Mouse (Mus musculus) adrenal gland, postnatal 14 days (tissue): ENCODE measurements around the gene 1700042G07Rik. TPM values are rescaled to one million over a fixed set of nuclear protein-coding genes. Genes with fewer than 3 reads are reported as not detected.

Experiments used
- DNase-seq: peaks from one replicate; pipeline ENCODE4 v3.0.0; 2021; ENCODE audit warnings: mixed read lengths
- total RNA-seq: library from RNA; stranded (reverse); gene quantifications from 2 replicates; pipeline ENCODE4 v1.2.3, GENCODE M21; 2021

Gene 1700042G07Rik
- total RNA-seq, 1 experiment from 2014 or later = not detected

DNA sequence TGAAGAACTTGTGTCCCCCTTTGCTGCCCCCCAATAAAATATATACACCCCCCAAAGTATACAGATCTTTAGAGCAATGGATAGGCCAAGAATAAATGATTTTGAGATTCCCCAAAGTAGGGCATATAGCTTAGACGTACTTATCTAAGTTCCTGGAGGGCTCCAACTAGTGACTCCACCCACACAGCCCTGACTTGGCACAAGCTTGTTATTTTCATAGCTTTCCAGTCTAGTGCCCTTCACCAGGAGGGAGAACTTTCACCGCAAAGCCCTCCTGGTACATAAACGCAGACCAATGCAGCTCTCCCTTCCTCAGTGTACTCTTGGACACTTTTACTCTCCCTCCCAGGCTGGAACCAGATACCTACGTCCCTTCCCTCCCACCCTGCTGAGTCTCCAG is 11.0 kb upstream of the 1700042G07Rik start:
- no peak for DNase-seq

DNA sequence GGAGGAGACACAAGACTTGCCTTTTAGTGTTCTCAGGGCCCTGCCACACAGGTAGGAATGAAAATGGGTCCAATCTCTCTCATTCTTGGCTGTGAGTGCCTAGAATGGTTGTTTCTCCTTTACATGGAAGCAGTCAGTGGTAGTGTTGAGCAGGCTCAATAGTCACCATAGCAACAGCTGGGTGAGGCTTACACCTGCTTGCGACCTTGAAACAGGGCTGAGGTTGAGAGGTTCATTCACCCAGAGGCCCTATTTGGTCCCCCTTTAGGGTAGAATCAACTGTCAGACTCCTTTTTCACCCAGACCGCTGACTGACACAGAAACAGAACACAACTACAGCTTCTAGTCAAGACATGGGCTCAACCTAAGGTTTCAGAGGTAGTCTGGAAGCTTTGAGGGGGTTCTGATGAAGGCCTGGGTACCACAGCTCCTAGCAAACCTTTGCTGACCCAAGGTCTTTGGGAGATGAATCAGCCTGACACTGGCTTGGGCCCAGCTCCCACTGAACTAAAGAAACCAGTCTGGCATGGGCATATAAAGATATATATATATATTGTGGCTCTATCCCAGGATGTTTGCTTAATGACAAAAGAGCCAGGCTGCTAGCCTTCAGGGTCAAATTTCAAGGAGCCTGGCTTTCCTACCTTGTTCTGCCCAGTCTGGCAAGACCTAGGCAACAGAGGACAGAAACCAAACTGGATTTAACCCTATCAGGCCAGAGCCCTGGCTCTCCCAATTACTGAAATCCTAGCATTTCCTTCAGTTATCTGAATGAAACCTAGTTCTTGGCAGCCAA is 8.2 kb upstream of the 1700042G07Rik start:
- DNase-seq = no peak

DNA sequence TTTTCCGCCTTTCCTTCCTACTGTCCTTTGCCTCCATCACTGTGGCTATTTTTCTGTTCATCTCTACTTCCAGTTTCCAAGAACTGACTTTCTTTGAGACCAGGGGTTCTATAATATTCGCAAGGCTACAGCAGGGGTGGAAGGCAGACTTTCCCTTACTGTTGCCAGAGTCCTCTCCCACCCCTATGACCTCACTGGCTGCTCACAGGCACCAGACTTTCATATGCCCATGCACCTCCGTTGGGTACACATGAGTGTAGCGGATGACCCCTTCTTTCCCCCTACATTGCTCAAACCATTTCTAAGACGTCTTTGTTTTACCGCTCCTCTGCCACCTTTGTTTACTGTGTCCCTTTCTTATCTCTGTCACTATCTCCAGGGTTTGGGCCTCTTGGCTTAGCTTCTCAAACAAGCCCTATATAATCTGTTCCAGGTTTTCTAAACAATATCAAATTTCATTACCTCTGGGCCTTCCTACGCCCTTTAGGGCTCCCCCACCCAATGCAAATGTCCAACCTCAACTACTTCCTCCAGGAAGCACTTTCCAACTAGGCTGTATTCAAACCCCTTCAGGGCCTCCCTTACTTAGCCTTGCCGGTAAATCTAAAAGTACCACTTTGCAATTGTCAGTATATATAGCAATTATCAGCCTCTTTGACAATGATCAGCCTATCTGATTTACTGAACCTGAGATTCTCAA is 7.3 kb upstream of the 1700042G07Rik start:
- no peak for DNase-seq

DNA sequence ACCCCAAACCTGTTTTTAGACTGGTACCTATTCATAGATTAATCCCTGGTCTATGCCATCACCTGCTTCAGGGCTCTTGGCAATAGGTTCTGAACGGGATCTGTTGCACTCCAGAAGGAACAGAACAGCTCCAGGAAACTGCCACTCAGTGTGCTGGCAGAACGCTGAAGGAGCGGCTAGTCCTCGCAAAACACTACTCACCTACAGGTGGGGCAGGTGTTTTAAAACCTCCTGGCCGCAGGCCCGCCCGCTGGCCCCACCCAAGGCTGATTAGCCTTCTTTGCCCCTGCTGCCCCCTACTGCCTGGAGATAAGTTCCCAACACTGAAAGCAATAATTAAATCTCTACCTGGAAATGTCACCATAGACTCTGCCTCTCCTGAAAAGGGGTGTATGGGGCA is 5.8 kb upstream of the 1700042G07Rik start, which contains the start of gene Tspan1:
TSS of gene Tspan1 (minus strand) at position 198 of the 400 bp plus-strand sequence.
- no peak for DNase-seq

DNA sequence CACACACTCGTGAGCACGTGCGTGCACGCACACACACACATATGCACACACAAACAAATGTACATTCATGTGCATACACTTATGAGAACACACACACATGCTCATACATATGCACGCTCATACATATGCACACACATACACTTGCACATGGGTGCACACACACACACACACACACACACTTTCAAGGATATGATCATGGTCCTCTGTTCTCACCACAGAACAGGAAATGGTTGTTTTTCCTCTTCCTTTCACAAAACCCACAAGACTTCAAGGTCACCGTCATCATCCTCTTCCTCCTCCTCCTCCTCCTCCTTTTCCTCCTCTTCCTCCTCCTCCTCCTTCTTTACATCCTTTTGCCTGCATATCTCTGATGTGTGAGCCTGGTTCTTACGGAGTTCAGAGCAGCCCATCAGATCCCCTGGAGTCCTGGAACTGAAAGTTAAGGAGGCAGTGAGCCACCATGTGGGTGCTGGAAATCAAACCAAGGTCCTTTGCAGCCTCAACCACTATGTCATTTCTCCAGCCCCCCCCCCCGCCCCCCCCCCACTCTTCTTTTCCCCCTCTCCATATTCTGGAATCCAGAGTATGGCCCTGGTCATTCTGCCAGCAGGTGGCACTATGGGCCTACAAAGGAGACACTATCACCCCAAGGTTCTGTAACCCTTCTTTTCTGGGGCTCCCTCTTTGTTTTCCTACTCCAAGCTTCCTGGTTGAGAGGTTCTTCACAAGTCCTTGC is 4.4 kb upstream of the 1700042G07Rik start:
- DNase-seq = peak; percentile 88

DNA sequence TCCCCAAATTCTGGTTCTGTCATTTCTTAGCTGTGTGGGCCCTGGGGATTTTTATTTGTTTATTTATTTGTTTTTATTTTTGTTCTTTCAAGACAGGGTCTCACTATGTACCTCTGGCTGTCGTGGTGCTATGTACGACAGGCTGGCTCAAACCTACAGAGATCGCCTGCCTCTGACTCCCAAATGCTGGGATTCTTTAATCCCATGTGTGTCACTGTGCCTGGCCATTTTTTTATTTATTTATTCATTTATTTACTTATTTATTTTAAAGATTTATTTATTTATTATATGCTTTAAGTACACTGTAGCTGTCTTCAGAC is 3.9 kb upstream of the 1700042G07Rik start:
- DNase-seq = no peak

DNA sequence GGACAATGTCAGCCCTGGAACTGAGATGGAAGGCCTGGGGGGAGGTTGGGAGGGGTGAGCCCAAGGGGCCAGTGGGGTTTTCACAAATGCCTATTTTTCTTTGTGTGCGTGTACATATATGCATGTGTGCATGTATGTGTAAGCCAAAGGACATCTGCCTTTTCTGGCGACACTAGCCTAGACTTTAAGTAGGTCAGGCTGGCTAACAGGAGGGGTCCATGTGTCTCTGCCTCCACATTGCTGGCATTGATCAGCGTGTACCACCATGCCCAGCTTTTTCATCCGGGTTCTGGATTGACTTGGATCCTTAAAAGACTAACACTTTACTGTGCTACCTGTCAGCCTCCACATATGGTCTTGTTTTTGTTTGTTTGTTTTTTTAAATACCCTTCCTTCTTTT is 580 bp downstream of the 1700042G07Rik start:
- no peak for DNase-seq

DNA sequence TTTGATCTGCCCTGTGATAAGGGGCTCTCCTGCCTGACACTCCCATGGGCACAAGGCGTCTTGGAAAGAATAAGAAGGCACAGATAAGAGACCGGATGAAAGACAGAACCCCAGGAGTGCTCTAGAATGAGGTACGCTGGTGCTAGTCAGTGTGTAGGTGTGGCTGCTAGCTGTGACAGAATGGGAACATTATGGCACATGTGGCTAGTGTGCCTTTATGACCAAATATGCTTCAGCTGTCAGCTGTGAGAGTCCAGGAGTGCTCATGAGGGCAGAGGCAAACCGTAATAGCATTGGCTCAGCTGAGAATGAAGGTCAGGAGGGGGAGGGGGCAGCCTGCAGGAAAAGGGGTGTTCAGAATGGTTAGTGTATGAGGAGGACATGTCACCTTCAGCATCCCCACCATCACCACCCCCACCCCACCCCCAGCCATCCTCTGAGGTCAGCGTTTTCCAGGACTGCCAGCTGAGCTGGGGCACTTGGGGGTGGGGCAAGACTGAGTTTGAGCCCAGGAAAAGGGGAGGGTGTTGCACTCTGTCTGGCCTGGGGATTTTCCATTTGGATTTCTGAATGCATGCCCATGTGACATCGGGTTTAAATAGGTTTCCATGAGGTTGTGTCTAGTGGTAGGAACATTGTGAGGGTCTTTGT is 1.4 kb downstream of the 1700042G07Rik start:
- peak; percentile 67 for DNase-seq

DNA sequence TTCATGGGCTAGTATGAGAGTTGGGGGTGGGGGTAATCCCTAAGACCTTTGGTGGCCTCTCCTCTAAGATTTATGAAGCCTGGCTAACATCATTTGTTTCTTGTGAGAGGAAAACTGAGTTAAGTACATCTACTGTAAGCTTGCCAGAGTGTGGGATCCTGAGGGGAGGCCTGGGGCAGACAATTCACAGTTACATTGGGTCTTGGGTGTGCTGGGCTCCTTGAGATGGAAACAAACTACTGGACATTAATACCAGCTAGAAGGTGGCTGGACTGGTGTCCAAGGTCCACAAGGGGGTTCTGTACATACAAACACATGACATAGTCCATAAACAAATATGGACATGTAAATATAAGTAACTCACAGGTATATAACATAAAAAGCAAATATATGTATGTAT is 2.0 kb downstream of the 1700042G07Rik start:
- no peak for DNase-seq

DNA sequence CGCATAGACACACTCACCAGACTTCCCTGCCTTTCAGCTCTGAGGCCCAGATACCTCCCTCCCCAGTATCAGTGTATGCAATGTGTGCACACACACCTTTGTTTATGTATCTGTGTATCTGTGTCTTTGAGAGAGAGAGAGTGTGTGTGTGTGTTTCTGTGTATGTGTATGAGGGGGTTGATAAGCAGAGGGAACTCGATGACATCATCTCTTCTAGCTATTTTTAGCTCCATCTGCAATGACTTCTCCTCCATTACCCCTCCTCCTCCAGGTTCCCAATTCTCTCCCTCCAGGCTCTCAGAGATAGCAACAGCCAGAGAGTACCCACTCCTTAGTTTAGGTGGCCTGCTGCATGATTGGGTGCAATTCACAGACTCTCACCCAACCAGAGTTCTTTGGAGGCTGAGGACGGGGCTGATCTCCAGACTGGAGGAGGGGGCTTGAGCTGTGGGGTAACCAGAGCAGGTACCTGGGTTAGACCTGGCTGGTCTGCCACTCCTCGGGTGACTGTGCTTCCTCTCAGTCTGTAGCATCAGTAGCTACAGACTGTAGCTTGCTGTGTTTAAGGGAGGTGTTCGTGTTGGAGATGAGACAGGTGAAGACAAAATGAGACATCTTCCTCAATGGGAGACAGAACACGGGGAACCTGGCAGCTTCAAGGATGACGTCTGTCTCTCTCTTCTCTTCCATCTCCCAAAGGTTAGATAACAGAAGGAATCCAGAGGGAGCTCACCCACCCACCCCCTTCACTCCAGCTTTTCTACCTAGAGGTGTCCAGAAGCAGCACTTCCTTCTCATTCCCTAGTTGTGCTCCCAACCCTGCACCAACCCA is 2.8 kb downstream of the 1700042G07Rik start:
- DNase-seq = no peak

DNA sequence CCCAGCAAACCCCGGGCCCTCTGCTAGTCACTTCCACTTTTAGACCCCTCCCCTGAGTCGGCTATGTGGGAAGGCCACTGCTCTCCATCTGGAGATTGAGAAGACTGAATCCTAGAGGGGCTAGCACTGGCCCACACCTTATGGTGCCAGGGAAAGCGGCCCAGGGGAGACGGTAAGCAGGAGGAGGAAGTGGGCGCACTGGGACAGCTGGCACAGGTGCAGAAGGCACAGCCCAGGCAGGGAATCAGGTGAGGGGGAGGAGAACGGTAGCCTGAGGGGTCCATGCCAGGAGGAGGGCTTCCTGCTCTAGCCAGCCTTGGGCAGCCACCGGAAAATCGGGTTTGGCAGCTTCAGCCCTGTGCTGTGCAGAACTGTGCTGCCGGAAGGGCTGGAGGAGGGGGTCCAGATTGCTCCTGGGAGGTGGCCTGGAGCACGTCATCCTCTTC is 3.4 kb downstream of the 1700042G07Rik start:
- peak; percentile 71 for DNase-seq

DNA sequence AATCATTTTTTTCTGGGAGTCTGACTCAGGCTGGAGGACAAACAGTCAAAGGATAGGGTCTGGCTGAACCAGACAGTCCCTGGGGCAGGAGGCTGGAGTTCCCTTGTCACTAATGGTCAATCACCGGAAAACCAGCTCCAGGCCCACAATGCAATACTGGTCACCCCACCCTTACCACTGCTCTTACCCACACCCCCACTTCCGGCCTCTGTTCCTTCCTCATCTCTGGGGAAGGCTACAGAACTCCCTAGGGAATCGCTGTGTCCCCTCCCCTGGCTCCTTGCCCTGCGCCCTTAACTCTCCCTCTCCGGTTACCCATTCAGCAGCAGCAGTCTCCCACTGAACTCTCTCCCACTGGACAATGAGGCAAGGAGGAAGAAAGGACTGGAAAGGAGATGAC is 4.0 kb downstream of the 1700042G07Rik start:
- peak; percentile 74 for DNase-seq

DNA sequence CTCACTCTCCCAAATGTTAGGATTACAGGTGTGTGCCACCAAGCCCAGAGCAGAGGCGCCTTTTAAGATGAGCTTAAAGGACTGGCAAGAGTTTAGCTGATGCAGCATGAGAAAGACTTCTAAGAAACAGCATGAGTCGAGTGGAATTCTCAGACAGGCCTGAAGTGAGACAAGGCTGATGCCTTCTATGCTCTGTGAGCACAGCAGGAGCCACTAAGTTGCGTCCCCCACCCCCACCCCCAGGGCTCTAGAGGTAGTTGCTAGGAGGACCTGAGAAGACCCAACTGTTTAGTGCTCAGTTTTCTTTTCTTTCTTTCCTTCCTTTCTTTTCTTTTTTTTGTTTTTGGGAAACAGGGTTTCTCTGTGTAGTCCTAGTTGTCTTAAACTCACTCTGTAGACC is 8.9 kb downstream of the 1700042G07Rik start:
- no peak for DNase-seq

DNA sequence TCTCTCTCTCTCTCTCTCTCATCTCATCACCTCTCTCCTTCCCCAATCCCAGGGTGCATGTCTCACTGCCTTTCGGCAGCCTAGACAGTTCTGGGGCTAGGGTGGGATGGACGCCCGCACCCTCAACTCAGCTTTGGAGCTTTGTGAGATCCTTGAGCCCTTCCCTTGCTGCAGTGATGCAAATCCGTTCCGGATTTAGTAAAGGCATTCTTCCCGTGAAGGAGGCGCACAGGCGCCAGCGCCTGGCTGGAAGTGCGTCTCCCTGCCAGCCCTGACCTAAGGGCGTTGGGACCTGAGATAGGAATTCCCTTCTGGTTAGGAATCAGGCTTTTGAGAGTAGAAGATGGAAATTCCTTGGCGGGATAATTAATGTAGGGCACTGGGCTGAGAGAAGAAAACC is 9.6 kb downstream of the 1700042G07Rik start:
- peak; percentile 47 for DNase-seq

DNA sequence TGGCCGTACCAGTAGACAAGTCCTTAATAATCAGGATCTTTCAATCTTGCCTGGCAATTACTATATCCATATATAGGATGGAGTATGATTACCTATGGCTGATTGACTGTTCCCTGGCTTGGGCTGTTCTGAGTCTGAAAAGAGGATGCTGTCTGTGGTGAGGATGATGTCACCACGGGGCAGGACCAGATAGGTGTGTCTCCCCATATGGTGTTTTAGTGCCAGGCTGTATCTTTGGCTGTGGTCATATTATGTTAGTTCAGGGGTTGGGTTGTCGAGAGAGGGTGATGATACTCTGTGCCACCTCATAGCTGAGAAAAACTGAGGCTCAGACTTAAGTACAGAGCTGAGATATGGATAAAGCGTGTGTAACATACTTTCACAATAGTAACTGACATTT is 11.9 kb downstream of the 1700042G07Rik start:
- no peak for DNase-seq

DNA sequence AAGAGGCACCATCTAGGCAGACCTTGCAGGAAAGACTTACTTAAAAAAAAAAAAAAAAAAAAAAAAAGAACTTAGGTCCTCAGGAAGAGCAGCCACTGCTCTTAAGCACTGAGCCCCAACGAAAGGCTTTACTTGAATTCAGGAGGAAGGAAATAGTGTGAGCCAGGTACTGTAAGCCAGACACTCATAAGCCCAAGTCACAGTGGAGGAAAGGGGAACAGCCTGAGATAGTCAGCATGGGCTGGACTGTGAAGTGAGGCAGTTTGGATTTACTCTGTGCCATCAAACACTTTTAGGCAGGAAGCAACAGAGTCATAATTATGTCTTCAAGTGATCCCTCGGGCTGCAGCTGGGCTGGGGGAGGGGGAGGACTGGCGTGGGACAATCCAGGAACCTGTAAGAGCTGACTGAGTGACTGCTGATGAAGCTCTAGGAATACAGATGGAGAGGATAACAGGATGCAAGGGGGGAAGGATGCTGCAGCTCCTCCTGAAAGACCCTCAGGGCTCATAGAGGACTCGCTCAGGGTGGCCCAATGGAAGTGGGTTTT is 19.2 kb downstream of the 1700042G07Rik start:
- DNase-seq = peak; percentile 23

DNA sequence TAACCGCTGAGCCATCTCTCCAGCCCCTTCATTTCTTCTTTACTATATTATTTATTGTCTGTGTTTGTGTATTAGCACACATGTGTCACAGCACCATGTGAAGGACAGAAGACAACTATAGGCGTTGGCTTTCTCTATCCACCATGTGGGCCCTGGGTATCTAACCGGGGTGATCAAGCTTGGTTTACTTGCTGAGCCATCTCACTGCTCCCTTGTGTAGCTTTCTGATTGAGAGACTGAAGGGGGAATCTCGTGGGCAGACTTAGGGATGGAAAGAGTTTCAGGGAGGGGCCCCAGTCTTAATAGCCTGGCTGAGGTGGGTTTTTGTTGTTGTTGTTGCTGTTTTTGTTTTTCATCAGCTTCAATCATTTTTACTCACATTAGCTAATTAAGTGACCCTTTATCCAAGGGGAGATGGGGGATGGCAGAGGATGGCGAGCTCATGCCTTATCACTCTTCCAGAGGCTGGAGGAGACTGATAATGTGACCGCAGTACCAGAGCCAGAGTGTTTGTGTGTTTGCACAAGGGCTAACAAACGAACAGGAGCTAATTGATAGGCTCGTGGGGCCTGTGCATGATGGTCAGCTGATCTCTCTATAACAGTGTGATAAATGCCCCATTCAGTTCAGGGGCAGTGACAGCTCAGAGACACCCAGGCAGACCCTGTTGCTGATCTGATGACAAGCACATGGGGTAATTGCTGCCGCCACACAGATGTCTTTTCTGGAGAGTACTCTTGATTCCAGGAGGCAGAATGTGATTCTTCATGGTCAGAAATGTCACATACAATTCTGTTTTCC is 20.6 kb downstream of the 1700042G07Rik start:
- DNase-seq = no peak

DNA sequence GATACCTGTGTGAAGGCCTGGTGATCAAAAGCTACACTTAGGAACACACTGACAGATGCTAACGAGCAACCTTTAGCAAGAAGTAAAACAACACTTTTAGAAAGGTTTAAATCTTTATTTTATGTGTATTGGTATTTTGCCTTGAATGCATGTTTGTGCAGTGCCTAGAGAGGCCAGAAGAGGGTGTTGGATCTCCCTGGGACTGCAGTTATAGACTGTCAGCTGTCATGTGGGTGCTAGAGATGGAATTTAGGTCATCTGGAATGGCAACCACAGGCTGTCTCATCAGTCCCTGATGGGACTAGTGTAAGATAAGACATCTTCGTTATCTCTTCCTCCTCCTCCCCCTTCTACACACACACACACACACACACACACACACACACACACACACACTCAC is 25.2 kb downstream of the 1700042G07Rik start:
- no peak for DNase-seq

DNA sequence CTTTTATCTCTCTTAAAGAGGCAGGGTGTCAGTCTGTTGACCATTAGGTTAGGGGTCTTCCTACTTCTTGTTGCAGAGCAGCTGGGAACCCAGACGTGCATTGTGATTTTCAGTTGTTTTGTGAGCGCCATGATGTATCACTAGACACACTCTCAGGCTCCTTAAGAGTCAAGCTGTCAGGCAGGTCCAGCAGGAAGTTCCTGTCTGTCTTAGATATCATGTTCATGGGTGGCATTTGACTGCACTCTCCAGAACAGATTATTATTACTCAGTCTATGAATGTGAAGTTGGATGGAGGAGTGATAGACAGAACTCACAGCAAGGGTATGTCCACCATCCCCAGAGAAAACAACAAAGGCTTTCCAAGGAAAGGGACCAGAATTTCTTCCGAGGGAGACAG is 31.2 kb downstream of the 1700042G07Rik start:
- no peak for DNase-seq

DNA sequence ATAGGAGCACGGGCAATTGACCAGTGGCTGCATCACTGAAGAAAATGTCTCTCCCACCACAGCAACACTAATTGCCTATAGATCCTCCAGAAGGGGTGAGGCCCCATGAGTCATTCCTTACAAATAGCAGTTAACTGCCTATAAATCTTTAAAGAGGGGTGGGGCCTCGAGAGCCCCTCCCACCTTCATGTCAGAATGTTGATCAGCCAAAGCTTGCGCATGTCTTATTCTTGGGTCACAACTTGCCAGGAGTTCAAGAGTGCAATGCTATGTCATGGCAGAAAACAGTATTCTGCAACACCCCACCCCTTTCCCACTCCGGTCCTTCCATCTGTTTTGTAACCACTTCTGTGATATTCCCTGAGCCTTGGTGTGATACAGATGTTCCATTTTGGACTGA is 33.4 kb downstream of the 1700042G07Rik start:
- DNase-seq = no peak
